Mouse (Mus musculus): Measurements from ENCODE around the gene Olfr1015. TPM values are rescaled to one million over a fixed set of nuclear protein-coding genes. Genes with fewer than 3 reads are reported as not detected.

The Olfr1015 gene
- polyA plus RNA-seq (2014; fragmentation: Illumina TruSeq; extraction: RNeasy Lipid Tissue Mini Kit (QIAGEN cat#74804); ENCODE audit: low read depth, low replicate concordance) = not detected

GRCm38 (mm10) chr2:85781717-85782116 is at the start of gene Olfr1015:
TSS of gene Olfr1015 (plus strand) at chr2:85782017.

DNA sequence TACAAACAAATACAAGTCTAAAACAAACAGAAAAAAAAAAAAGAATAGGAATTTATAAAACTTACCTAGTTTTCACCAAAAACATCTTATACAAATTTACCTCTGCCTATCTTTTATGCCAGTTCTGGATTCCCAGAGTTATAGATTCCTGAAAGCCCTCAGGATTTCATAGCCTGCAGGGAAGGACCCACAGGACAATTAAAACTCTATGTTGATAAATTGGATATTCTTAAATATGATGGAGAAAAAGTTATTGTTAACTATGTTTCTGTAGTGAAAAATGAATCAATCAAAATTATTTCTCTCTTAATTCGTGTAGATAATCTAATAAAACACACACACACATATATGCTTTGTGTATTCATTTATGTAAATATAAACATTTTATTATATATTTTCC is 19.2 kb upstream of the Olfr1015 start, which contains the start of gene Olfr1012:
Olfr1012 (minus strand) TSS at position 101 of the 400 bp plus-strand sequence.

GRCm38 (mm10) chr2:85766798-85767197 is 15.0 kb upstream of the Olfr1015 start, which contains the start of gene Olfr1013:
TSS of gene Olfr1013 (plus strand) at chr2:85767098.

DNA sequence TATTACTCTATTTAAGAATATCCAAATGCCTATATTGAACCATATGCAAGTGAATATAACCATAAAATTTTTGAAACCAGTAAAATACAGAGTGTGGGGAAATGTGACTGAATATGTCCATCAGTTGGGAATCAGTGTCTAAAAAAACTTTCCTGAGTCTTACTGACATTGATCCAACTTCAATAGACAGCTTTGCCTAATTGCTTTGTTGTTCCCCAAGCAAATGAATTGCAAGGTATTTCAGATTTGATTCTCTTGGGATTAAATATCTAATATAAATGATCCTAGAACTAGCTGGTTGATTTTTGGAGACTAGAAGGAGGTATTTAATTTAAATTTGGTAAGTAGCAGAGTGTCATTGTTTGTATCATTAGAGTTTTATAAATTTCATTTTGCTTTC is 9.4 kb upstream of the Olfr1015 start, which contains the start of gene Olfr1014:
Olfr1014 (plus strand) TSS at position 301 of the 400 bp plus-strand sequence.

GRCm38 (mm10) chr2:85802444-85802843 is 20.6 kb downstream of the Olfr1015 start, which contains the start of gene Olfr1016:
TSS of gene Olfr1016 (minus strand) at chr2:85802544.

DNA sequence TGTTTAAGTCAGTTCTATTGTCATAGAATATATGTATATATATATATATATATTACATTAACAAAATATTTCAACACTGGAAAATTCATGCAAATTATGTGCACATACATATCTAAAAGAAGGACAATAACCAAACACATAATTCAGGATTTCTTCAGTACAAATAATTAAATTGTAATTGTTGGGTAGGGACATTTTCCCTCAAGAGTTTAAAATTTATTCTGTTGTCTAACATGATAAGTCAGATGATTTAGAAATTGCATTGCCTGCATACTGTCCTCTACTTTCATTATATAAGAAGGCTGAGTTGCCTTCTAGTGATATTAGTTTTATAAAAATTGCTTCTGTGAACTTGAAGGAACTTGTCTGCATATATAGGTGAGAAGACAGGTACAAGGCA is 36.4 kb downstream of the Olfr1015 start, which contains the start of gene Olfr1018:
Olfr1018 (plus strand) TSS at position 301 of the 400 bp plus-strand sequence.

Other genes starting within 250 kb of the Olfr1015 start
- gene Olfr996, start 202.8 kb upstream of the Olfr1015 start, polyA plus RNA-seq (2014; fragmentation: Illumina TruSeq; extraction: RNeasy Lipid Tissue Mini Kit (QIAGEN cat#74804); ENCODE audit: low read depth, low replicate concordance) = not detected
- gene Olfr998, start 193.1 kb upstream of the Olfr1015 start, polyA plus RNA-seq (2014; fragmentation: Illumina TruSeq; extraction: RNeasy Lipid Tissue Mini Kit (QIAGEN cat#74804); ENCODE audit: low read depth, low replicate concordance) = not detected
- not detected for gene Olfr1000, start 170.1 kb upstream of the Olfr1015 start, polyA plus RNA-seq (2014; fragmentation: Illumina TruSeq; extraction: RNeasy Lipid Tissue Mini Kit (QIAGEN cat#74804); ENCODE audit: low read depth, low replicate concordance)
- gene Olfr1002, start 131.3 kb upstream of the Olfr1015 start, polyA plus RNA-seq (2014; fragmentation: Illumina TruSeq; extraction: RNeasy Lipid Tissue Mini Kit (QIAGEN cat#74804); ENCODE audit: low read depth, low replicate concordance) = not detected
- not detected for gene Olfr154, start 117.6 kb upstream of the Olfr1015 start, polyA plus RNA-seq (2014; fragmentation: Illumina TruSeq; extraction: RNeasy Lipid Tissue Mini Kit (QIAGEN cat#74804); ENCODE audit: low read depth, low replicate concordance)
- gene Olfr1006, start 103.2 kb upstream of the Olfr1015 start, polyA plus RNA-seq (2014; fragmentation: Illumina TruSeq; extraction: RNeasy Lipid Tissue Mini Kit (QIAGEN cat#74804); ENCODE audit: low read depth, low replicate concordance) = not detected
- gene Olfr1008, start 92.6 kb upstream of the Olfr1015 start, polyA plus RNA-seq (2014; fragmentation: Illumina TruSeq; extraction: RNeasy Lipid Tissue Mini Kit (QIAGEN cat#74804); ENCODE audit: low read depth, low replicate concordance) = not detected
- not detected for gene Olfr1009, start 66.6 kb upstream of the Olfr1015 start, polyA plus RNA-seq (2014; fragmentation: Illumina TruSeq; extraction: RNeasy Lipid Tissue Mini Kit (QIAGEN cat#74804); ENCODE audit: low read depth, low replicate concordance)
- gene Olfr1012, start 19.3 kb upstream of the Olfr1015 start, polyA plus RNA-seq (2014; fragmentation: Illumina TruSeq; extraction: RNeasy Lipid Tissue Mini Kit (QIAGEN cat#74804); ENCODE audit: low read depth, low replicate concordance) = not detected
- gene Olfr1013, start 14.9 kb upstream of the Olfr1015 start, polyA plus RNA-seq (2014; fragmentation: Illumina TruSeq; extraction: RNeasy Lipid Tissue Mini Kit (QIAGEN cat#74804); ENCODE audit: low read depth, low replicate concordance) = not detected
- not detected for gene Olfr1014, start 9.3 kb upstream of the Olfr1015 start, polyA plus RNA-seq (2014; fragmentation: Illumina TruSeq; extraction: RNeasy Lipid Tissue Mini Kit (QIAGEN cat#74804); ENCODE audit: low read depth, low replicate concordance)
- not detected for gene Olfr1016, start 20.5 kb downstream of the Olfr1015 start, polyA plus RNA-seq (2014; fragmentation: Illumina TruSeq; extraction: RNeasy Lipid Tissue Mini Kit (QIAGEN cat#74804); ENCODE audit: low read depth, low replicate concordance)
- gene Olfr1018, start 36.5 kb downstream of the Olfr1015 start, polyA plus RNA-seq (2014; fragmentation: Illumina TruSeq; extraction: RNeasy Lipid Tissue Mini Kit (QIAGEN cat#74804); ENCODE audit: low read depth, low replicate concordance) = not detected
- not detected for gene Olfr1019, start 63.5 kb downstream of the Olfr1015 start, polyA plus RNA-seq (2014; fragmentation: Illumina TruSeq; extraction: RNeasy Lipid Tissue Mini Kit (QIAGEN cat#74804); ENCODE audit: low read depth, low replicate concordance)
- gene Olfr1020, start 65.0 kb downstream of the Olfr1015 start, polyA plus RNA-seq (2014; fragmentation: Illumina TruSeq; extraction: RNeasy Lipid Tissue Mini Kit (QIAGEN cat#74804); ENCODE audit: low read depth, low replicate concordance) = not detected
- gene Olfr1022, start 86.6 kb downstream of the Olfr1015 start, polyA plus RNA-seq (2014; fragmentation: Illumina TruSeq; extraction: RNeasy Lipid Tissue Mini Kit (QIAGEN cat#74804); ENCODE audit: low read depth, low replicate concordance) = not detected
- not detected for gene Olfr1023, start 103.6 kb downstream of the Olfr1015 start, polyA plus RNA-seq (2014; fragmentation: Illumina TruSeq; extraction: RNeasy Lipid Tissue Mini Kit (QIAGEN cat#74804); ENCODE audit: low read depth, low replicate concordance)
- gene Olfr1024, start 123.0 kb downstream of the Olfr1015 start, polyA plus RNA-seq (2014; fragmentation: Illumina TruSeq; extraction: RNeasy Lipid Tissue Mini Kit (QIAGEN cat#74804); ENCODE audit: low read depth, low replicate concordance) = not detected
- gene Olfr1025-ps1, start 133.2 kb downstream of the Olfr1015 start, polyA plus RNA-seq (2014; fragmentation: Illumina TruSeq; extraction: RNeasy Lipid Tissue Mini Kit (QIAGEN cat#74804); ENCODE audit: low read depth, low replicate concordance) = not detected
- gene Olfr1026, start 139.5 kb downstream of the Olfr1015 start, polyA plus RNA-seq (2014; fragmentation: Illumina TruSeq; extraction: RNeasy Lipid Tissue Mini Kit (QIAGEN cat#74804); ENCODE audit: low read depth, low replicate concordance) = not detected
- not detected for gene Olfr1028, start 168.4 kb downstream of the Olfr1015 start, polyA plus RNA-seq (2014; fragmentation: Illumina TruSeq; extraction: RNeasy Lipid Tissue Mini Kit (QIAGEN cat#74804); ENCODE audit: low read depth, low replicate concordance)
- not detected for gene Olfr1029, start 191.9 kb downstream of the Olfr1015 start, polyA plus RNA-seq (2014; fragmentation: Illumina TruSeq; extraction: RNeasy Lipid Tissue Mini Kit (QIAGEN cat#74804); ENCODE audit: low read depth, low replicate concordance)
- not detected for gene Olfr1030, start 197.3 kb downstream of the Olfr1015 start, polyA plus RNA-seq (2014; fragmentation: Illumina TruSeq; extraction: RNeasy Lipid Tissue Mini Kit (QIAGEN cat#74804); ENCODE audit: low read depth, low replicate concordance)
- not detected for gene Olfr1031, start 208.3 kb downstream of the Olfr1015 start, polyA plus RNA-seq (2014; fragmentation: Illumina TruSeq; extraction: RNeasy Lipid Tissue Mini Kit (QIAGEN cat#74804); ENCODE audit: low read depth, low replicate concordance)
- gene Olfr1032, start 223.5 kb downstream of the Olfr1015 start, polyA plus RNA-seq (2014; fragmentation: Illumina TruSeq; extraction: RNeasy Lipid Tissue Mini Kit (QIAGEN cat#74804); ENCODE audit: low read depth, low replicate concordance) = not detected
- gene Olfr1033, start 238.6 kb downstream of the Olfr1015 start, polyA plus RNA-seq (2014; fragmentation: Illumina TruSeq; extraction: RNeasy Lipid Tissue Mini Kit (QIAGEN cat#74804); ENCODE audit: low read depth, low replicate concordance) = 8.5 TPM

All from adipose tissue, adult 10 weeks (tissue).